Mouse (Mus musculus): ENCODE results near the gene Asb2.

The Asb2 gene

DNA sequence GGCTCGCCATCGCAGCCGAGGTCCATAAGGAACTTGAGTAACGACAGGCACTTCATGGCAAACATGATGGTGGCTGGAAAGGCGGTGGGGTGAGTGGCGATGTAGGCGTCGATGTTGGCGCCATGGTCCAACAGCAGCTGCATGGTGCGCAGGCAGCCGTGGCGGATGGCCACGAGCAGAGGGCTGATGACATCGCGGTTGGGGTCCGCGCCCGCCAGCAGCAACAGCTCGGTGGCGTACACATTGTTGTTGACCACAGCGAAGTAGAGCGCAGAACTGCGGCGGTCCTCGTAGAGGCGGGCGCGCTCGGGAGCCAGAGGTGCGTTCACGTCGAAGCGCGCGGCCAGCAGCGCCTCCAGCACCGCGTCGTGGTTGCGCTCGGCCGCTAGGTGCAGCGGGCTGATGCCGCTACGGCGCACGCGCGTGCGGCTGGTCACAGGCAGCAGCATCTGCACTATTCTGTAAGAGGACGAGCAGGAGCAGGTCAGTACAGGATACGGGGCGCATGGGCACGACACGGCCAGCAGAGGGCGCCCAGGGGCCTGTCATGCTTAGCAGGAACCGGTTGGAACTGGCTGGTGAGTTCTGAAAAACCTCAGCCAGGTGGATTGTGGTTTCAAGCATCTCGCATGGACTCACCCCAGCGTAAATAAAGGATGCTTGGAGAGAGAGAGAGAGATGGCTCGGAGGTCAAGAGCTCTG lies 30.5 kb downstream of the Asb2 start:
- ATAC-seq (ENCODE audit: insufficient number of reproducible peaks, low FRiP score, low TSS enrichment), result peak; percentile 72

DNA sequence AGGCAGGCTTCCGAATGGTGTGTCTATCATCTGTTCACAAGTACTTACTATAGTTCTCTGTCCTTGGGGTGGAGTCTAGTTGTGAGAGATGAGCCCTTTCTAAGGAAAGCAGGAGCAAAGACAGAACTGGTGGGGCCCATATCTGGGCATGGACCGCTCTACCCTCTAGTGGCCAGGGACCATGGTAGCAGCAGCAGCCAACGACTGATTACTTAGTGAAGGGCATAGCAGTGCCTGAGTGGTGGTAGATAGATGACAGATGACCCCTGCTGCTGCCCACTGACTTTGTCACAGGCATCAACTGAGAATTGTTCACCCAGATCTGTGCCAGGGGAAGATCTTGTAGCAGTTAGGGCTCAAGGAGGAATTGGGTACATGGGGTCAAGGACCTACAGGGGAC lies 33.0 kb downstream of the Asb2 start:
- no peak for ATAC-seq (ENCODE audit: insufficient number of reproducible peaks, low FRiP score, low TSS enrichment)

GRCm38 (mm10) chr12:103315831-103316545 lies 39.8 kb downstream of the Asb2 start:
- no peak for ATAC-seq (ENCODE audit: insufficient number of reproducible peaks, low FRiP score, low TSS enrichment)

- ATAC-seq (ENCODE audit: insufficient number of reproducible peaks, low FRiP score, low TSS enrichment), result no peak
Measured at GRCm38 (mm10) chr12:103314640-103315361, 41.0 kb downstream of the Asb2 start.

DNA sequence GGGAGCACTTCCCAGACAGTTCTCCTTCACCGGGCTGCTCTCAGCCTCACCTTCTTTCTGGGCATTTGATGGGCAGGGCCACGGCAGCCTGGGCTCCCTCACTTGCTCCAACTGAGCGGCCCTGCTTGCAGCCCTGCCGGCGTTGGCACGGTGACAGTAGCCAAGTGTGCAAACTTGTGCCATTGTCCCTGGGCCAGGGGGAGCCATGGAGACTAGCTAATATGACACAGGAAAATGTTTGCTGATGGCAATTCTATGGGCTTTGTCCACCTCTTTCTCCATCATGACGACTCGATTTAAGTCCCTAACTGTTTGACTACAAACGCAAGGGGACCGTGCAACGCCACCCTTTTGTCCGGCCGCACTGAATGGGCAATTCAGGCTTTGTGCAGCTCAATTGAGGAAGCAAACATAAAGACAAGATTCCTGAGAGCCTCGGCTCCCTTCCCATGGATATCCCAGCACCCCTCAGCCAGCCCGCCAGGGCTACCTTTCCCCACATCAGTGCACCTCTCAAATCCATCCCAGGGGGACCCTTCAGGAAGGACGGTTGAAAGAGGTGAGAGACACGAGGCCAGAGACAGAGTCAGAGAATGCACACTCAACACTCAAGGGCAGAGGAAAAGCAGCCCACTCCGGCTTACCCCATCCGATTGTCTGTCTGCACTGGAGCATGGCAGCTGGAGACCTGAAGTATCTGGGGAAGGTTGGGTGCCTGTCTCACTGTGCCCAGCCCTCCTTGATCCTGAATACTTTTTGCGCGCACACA lies 41.7 kb downstream of the Asb2 start:
- no peak for ATAC-seq (ENCODE audit: insufficient number of reproducible peaks, low FRiP score, low TSS enrichment)

- no peak for ATAC-seq (ENCODE audit: insufficient number of reproducible peaks, low FRiP score, low TSS enrichment)
Measured at GRCm38 (mm10) chr12:103313274-103313673, 42.5 kb downstream of the Asb2 start.

GRCm38 (mm10) chr12:103311921-103312320 lies 43.9 kb downstream of the Asb2 start:
- ATAC-seq (ENCODE audit: insufficient number of reproducible peaks, low FRiP score, low TSS enrichment), result no peak

GRCm38 (mm10) chr12:103310744-103311267 lies 45.0 kb downstream of the Asb2 start, which contains the start of gene Fam181a:
Gene Fam181a, plus strand, starts transcription at chr12:103310975.
- ATAC-seq (ENCODE audit: insufficient number of reproducible peaks, low FRiP score, low TSS enrichment), result no peak

DNA sequence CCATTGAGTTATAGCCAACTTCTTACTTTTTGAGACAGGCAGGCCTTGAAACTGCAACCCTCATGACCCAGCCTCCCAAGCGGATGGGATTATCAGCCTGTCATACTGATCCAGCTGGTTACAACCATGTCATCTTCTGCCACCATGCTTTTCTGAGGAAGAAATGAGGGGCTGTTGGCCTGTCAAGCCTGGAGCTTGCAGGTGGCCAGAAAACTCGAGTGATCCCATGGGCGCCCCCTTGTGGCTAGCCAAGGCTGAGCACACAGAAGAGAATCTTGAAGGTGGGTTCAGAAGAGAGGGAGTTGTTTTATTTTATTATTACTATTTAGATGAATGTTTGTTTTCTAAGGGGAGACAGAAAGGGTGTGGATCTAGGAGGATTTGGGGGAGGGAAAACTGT lies 49.1 kb downstream of the Asb2 start:
- ATAC-seq (ENCODE audit: insufficient number of reproducible peaks, low FRiP score, low TSS enrichment), result no peak

- ATAC-seq (ENCODE audit: insufficient number of reproducible peaks, low FRiP score, low TSS enrichment), result 0 out of 2 replicates have a peak, but pooled peaks have one; percentile 51
Measured at GRCm38 (mm10) chr12:103306224-103306623, 49.6 kb downstream of the Asb2 start.

DNA sequence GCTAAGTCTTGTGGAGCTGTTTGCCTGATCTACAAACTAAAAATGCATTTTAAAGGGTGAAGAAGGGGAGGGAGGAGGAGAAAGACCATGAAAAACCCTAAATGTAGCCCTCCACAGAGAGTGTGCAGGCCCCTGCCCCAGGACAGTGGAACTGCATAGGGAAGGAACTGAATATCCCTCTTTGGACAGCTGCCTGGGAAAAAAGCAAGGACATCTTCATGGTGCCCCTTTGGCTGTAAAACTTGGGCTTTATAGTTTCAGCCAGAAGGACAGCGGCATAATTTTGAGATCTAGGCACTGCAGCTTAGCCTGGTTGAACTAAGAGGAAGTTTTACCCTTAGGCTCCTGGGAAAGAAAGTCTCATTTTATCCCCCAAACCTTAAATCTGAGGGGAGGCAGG lies 52.8 kb downstream of the Asb2 start:
- ATAC-seq (ENCODE audit: insufficient number of reproducible peaks, low FRiP score, low TSS enrichment), result no peak

DNA sequence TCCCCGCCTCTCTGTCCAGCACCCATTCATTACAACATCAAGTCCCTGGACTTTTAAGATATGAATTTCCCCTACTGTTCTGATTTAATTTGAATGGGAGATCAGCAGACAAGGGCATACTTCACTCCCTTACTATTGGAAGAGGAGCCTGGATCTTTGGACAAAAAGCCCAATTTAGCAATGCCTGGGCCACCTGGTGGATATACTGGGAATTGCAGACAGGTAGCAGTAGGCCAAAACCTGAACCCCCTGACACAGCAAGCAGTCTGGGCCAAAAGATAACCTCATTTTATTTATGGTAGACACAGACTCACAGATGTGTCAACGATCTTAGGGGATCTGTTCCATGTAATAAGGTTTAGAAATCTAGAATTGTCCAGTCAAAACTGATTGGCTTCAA lies 54.2 kb downstream of the Asb2 start:
- no peak for ATAC-seq (ENCODE audit: insufficient number of reproducible peaks, low FRiP score, low TSS enrichment)

DNA sequence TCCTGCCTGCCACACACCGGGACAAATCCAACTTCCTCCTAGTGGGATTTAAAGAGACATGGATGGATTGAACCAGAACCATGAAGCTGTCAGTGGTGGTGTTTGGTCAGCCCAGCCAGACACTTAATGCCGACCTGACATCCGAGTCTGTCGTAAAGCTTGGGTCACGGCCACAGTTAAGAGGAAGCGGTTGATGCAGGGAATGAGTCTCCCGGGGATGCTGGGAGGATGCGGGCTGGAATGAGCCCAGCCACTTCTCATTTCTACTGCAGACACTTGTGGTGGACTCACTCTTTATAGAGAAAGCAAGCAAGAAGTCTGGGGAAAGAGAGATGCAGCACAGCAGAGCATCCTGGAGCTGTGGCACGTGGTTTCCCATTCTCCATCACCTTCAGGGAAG lies 55.3 kb downstream of the Asb2 start:
- no peak for ATAC-seq (ENCODE audit: insufficient number of reproducible peaks, low FRiP score, low TSS enrichment)

GRCm38 (mm10) chr12:103296292-103296691 lies 59.5 kb downstream of the Asb2 start:
- ATAC-seq (ENCODE audit: insufficient number of reproducible peaks, low FRiP score, low TSS enrichment), result no peak

DNA sequence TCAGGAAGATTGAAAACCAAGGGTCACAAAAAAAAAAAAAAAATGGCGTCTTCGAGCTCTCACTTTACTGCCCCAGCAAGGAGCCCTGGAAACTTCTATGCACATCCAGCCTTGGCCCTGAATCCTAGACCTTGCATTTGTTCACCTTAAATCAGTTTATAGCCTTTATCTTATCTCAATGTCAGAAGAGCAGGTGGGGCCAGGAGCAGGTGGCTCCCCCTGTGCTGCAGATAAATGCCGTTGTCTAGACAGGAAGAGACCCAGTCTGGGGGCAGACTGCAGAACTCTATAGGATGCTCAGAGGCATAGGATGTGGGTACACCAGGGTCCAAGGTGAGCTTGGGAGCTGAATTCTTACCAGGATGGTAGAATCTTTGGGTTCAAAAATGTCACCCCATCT lies 63.4 kb downstream of the Asb2 start:
- ATAC-seq (ENCODE audit: insufficient number of reproducible peaks, low FRiP score, low TSS enrichment), result no peak

DNA sequence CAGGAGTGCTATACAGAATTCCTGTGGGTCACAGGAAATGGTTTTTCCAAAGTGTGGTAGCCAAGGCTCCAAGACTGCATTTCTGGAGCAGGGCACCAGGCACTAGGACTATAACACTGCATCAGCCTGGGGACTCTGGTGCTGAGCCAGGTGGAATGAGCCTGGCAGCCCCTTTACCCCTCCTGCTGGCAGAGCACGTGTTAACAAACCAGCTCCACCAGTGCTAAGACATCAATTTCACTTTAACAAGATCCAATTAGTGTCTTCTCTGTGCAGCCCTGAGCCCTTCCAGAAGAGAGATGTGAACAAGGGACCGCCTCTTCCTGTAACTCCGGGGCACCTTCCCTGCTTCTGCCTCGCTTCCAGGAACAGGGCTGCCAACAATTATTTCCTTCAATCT lies 68.5 kb downstream of the Asb2 start:
- ATAC-seq (ENCODE audit: insufficient number of reproducible peaks, low FRiP score, low TSS enrichment), result no peak

DNA sequence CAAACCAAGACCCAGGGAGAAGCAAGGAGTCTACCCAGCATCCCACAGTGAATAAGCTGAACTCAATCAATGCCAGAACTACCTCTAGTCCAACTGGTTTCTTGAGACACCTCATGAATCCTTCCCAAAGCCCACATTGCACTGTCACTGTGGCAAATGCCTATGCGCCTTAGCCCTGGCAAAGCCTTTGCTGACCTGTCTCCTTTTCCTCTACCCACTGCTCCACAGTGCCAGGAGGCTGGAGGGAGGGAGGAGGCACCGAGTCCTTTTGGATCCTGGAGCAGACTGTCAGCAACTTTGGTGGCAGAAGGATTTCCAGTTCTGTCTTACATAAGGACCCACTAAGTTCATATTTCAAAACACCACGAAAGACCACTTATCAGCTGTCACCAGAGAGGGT lies 72.4 kb downstream of the Asb2 start:
- ATAC-seq (ENCODE audit: insufficient number of reproducible peaks, low FRiP score, low TSS enrichment), result no peak

DNA sequence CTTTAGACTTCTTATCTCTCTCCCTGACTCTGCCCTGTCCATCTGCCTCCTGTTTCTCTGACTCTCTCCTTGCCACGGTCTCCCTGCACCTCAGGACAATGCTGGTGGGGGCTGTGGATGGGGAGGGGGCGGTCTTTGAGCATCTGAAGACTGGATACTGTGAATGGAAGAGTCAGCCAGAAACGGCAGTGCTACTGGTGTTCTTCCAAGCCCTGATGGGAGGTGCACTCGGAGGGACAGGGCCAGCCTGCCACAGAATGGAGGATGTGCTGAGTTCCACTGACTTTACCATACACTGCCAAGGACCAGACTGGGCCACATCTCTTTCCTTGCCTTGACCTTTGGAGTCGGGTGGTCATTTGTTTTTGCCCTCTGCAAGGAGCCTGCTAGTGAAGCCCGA lies 72.9 kb downstream of the Asb2 start:
- ATAC-seq (ENCODE audit: insufficient number of reproducible peaks, low FRiP score, low TSS enrichment), result no peak

GRCm38 (mm10) chr12:103281912-103282311 lies 73.9 kb downstream of the Asb2 start:
- ATAC-seq (ENCODE audit: insufficient number of reproducible peaks, low FRiP score, low TSS enrichment), result no peak

DNA sequence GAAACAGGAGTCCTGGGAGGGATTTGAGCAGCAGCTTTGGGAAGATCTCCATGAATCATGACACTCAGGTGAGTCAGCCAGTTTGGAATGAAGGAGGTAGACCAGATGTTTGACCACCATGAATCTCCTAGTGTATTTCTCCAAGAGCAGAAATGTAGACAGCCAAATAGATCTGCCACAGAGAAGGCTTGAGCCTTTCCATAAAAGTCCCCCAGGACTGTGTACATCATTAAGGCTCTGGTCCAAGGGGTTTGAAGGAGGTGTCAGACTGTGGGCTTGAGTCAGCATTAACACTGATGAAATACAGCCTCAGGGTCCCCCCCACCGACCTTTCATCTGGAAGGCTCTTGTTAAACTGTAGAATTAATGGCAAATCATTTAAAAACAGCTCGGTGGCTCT lies 74.3 kb downstream of the Asb2 start:
- no peak for ATAC-seq (ENCODE audit: insufficient number of reproducible peaks, low FRiP score, low TSS enrichment)
